Mouse (Mus musculus): ENCODE data around the gene Coq10b. TPM values are rescaled to one million over a fixed set of nuclear protein-coding genes. Genes with fewer than 3 reads are reported as not detected.
"Not testable (repeated sequence)": the region's sequence is repeated elsewhere in the genome, so short reads cannot be mapped to it uniquely, and the experiment has no call there.

Coq10b gene
- 10 to 100 TPM; 33.3 to 33.7 TPM for total RNA-seq (2021)
- long read RNA-seq, experiment 1, transcript Coq10b-201 (5 exons, 1,733 nt) = major isoform, 16 of 22 reads
- long read RNA-seq, experiment 1, partial matches to known transcripts = 2 of 22 reads
- long read RNA-seq, experiment 1, other reads (novel, unspliced or antisense) = 4 of 22 reads
- long read RNA-seq, experiment 2, transcript Coq10b-201 (5 exons, 1,733 nt) = major isoform, 8 of 9 reads
- long read RNA-seq, experiment 2, partial matches to known transcripts = 0 of 9 reads
- long read RNA-seq, experiment 2, other reads (novel, unspliced or antisense) = 1 of 9 reads

GRCm38 (mm10) chr1:55052355-55052953, at the start of gene Coq10b:
Coq10b (plus strand) TSS chr1:55052770.
- peak; percentile 99 for DNase-seq

GRCm38 (mm10) chr1:55008313-55008712, 44.3 kb upstream of the Coq10b start:
- not testable (repeated sequence) for DNase-seq

- DNase-seq = no peak
Measured at GRCm38 (mm10) chr1:55012513-55012912, 40.1 kb upstream of the Coq10b start.

DNA sequence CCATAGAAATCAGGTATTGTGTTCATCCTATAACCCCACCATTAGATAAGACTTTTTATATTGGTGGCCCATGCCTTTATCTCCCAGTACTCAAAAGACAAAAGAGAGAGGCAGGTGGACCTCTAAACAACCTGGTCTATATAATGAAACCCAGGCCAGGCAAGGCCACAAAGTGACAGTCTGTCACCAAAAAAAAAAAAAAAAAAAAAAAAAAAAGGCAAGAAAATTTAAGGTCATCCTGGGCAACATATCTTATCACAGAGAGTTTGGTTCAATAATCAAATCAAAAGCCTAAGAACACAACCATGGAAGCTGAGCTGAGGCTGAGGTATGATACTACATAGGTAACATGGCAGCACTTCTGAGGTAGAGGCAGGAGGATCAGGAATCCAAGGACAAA, 30.7 kb upstream of the Coq10b start:
- no peak for DNase-seq

GRCm38 (mm10) chr1:55025656-55026430, 26.7 kb upstream of the Coq10b start:
- DNase-seq = peak; percentile 48 to 54

DNA sequence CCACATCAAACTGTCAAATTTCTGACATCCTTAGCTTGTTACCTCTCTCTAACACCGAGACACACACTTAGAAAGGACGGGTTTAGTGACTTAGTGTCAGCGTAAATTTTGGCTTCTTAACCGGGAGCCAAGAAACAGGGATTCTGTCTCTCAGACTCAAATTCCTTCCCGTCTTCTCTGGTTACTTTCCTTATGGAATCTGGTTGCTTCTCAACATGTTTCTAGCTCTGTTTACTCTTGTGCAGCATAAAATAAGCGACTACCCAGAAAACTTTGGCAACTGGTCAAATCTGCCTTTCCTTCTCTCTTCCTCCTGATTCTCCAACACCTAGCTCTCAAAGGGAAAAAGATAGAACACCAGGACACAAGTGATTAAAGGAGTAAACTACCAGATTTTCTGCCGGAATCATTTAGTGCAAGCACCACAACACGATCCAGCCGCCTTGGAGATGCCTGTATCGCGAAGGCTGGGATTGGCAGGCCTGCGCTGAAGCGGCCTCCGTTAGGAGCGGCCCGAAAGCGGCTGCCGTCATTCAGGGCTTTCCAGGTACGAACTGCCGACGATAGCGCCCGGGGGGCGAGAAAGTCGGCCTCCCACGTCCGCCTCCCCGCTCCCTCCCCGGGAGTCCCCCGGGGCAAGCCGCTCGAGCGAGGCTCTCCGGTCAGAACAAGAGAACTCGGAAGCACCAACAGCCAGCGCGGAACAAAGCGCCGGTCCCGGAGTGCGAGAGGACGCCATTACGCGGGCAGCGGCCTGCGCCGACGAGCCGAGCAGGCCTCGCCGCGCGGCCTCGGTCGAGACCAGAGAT, 25.9 kb upstream of the Coq10b start:
- no peak for DNase-seq

DNA sequence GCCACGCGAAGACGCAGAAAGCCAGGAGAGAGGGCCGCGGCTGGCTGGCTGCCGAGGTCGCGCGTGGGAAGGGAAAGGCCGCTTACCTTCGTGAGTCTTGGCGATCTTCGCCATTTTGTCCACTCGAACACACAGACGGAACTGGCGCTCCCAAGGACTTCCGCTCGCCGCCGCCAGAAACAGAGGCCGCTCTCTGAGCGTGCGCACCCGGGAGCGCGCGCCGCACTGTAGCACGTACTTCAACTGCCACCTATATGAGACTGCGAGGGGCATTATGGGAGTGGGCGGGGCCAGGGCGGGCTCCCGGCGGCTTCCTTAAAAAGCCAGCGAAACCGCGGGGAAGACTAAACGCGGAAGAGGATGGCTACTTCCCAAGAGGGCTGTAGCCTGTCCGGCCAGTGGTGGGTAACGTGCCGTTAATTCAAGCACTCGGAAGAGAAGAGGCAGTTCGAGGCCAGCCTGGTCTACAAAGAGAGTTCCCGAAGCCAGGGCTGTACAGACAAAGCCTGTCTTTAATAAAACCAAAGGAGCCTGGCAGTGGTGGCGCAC, 25.2 kb upstream of the Coq10b start, which contains the start of gene Sf3b1:
Sf3b1 (minus strand) TSS at position 229 of the 549 bp plus-strand sequence.
- peak; percentile 97 for DNase-seq

DNA sequence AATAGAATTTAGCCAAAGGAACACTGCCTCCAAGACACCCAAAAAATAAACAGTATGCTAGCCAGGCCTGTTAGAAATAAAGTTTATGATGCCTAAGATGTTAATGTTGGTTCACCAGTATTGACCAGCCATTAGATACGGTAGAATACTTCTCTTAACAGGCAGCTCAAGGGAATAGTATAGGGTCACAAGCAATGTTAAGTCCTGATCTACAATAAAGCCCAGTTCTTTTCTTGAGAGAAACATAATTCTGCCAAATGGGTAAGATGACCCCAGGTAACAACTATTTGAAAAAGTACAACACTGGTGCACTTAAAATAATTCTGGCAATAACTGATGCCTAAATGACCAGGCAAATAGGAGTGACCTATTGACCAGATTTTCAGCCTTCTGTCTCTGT, 24.6 kb upstream of the Coq10b start:
- no peak for DNase-seq

- DNase-seq = peak in 1 of 2 experiments; percentile 67
Measured at GRCm38 (mm10) chr1:55028512-55029249, 23.9 kb upstream of the Coq10b start.

DNA sequence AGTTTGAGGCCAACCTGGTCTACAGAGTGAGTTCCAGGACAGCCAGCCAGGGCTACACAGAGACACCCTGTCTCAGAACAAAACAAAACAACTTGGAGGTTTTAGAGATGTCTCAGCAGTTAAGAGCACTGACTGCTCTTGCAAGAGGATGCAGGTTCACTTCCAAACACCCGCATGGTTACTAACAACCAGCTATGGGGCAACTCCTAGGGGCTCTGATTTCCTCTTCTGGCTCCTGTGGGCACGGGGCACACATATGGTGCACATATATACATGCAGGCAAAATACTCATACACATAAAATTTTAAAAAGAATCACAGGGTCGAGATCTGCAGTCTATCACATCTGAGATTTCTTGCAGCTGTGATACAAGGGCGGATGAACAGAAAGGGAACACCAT, 23.1 kb upstream of the Coq10b start:
- no peak for DNase-seq

DNA sequence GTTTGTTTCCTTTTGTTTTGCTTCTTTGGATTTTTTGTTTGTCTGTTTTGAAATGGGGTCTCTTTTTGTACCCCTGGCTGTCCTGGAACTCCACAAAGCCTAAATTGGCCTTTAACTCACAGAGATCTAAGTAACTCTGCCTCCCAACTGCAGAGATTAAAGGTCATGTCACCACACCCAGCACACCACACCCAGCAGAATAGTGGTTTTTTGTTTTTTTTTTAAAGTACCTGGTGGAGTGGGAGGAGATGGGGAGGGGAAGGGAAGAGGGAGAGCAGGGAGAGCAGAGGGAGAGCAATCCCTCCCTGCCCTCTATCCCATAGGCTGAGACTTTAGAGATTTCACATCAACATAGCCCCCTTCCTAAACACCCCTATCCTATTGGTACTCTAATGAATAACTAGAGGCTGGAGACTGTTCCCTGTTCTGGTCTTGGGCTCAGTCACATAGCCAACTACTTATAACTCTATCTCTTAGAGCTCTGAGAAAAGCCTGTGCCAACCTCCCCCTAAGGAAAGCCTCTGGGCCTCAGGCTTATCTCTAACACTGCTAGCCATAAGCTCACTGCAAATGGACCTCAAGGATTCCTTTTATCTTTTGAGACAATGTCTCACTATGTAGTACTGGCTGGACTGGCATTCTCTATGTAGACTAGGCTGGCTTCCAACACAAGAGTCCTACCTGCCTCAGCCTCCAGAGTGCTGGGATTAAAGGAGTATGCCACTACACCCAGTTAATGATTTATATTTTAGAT, 21.4 kb upstream of the Coq10b start:
- no peak for DNase-seq

DNA sequence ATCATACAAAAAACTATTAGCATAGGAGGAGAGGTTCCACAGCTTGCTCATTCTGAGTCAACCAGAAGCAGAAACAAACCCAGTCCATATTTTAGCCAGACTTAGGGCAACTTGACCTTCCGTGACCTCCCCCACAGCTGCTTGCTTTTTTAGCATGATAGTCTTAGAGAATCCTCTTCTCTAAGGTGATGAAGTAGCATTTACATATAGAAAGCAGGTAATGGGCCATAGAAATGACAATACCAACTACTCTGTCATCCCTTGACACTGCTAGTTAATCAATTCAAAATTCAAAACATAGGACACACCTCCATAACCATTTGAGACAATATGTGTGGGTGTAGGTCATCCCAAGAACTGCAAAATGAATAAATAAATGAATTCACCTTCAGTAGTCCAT, 12.6 kb upstream of the Coq10b start:
- DNase-seq = no peak

- no peak for DNase-seq
Measured at GRCm38 (mm10) chr1:55041691-55042090, 10.9 kb upstream of the Coq10b start.

DNA sequence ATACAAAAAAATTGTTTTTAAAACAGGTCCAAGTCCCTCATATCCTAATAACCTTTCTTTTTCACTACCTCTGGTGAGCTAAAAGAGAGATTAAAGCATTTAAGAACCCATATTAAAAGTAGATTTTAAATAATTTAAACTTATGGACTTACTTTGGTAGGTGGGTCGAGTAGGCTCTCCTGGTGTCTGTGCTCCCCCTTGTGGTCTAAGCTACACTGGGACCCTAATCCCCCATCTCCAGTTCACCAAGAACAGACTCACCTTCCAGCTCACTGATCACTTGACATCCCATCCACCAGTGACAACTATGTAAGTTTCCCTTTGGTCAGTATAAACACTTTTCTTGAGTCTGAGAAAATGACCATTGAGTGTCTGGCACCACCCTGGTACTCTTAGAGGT, 10.3 kb upstream of the Coq10b start:
- no peak for DNase-seq

DNA sequence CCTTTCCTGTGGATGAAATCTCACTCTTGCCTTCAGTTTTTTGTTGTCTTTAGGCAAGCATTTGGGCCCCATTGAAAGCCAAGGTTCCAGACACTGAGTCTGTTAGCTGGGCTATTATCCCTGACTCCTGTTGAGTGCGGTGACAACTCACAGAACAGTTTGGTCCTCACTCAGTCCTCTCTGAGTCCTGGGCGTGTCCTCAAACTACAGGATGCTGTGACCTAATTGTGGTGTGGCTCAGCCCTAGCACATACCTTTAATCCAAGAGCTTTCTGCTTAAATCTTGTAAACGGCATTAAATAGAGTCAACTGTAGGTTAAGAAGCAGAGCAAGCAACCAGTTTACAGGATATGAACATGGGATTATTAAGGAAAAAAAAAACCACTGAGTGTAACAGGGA, 9.4 kb upstream of the Coq10b start:
- DNase-seq = no peak

DNA sequence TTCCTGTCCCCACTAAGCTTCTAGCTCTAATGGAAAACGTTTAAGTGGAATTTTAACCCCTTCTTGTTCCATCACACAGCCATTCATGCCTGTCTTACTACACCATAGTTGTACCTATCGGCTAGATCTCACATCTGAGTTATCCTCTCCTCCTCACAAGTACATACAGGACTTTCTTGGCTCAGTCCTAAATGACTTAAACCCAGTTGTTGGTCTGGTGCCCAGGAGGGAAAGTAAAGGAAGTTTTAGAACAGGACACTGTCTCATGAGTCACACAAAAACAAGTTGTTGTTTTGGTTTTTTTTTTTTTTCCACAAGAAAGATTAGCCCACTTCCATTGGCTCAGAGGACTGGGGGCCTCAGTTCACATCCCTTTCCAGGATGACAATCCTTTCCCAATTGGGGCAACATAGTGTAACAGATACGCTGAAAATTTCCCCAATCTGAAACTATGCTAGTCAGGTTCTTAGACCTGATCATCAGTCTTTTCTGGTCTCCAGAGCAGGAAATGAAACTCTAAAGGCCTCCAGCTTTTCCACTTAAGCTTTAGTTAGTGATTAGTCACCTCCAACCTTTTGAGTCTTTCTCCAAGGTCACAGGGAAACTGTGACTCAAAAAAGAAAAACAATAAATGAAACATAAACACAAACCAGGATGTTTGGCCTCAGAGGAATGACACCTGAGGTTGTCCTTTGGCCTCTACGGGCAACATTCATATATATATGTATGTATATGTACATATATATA, 3.6 kb upstream of the Coq10b start:
- no peak for DNase-seq

DNA sequence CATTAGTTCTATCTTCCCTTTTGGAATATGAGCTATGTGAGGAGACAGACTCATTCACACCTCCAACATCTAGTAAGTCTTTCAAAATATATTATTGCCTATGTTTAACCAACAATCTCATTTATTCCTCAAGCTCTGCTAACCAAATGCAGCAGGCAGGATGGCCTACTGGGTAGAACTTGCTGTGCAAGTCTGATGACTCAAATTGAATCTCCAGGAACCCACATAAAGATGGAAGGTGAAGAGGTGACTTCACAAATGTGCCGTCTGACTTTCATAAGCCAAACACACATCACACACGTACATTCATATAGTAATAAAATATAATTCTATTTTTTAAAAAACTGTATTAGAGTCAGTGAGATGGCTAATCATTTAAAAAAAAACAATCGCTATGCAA, 899 bp upstream of the Coq10b start:
- no peak for DNase-seq

DNA sequence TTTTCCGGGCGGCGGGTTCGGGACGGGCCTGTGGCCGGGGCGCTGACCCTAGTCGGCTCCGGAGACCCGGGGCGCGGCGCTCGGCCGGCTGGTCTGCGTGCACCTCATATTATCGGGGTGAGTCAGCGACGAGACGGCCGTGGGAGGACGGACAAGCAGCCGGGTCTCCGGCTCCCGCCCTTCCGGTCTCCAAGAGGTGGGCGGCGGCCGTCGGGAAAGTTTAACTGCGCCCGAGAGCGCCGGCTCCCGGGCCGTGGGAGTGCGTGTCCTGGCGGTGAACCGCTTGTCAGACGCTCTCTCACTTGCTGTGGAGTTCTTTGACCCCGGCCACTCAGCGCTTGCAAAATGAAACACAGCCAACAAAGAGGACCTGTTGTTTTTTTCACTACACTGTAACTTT, 435 bp downstream of the Coq10b start:
- peak in 1 of 2 experiments; percentile 90 for DNase-seq

- no peak for DNase-seq
Measured at GRCm38 (mm10) chr1:55053596-55053995, 1.0 kb downstream of the Coq10b start.

All from heart, adult 18-20 months (tissue).